Mouse (Mus musculus) heart, embryonic 12.5 days (tissue): ENCODE data around the gene 1700086D15Rik. TPM values are rescaled to one million over a fixed set of nuclear protein-coding genes. Genes with fewer than 3 reads are reported as not detected.

Experiments
- ATAC-seq: fragments of 200-750 bp; cut with Nextera tagmentation; 2 replicates; pipeline ENCODE4 v1.8.0; 2017; ENCODE audit warnings: moderate TSS enrichment, moderate library complexity; ENCODE audit not compliant: insufficient number of reproducible peaks, low FRiP score
- H3K27ac ChIP-seq: fragments of 300-500 bp; sonication (generic); 2 replicates; pipeline ENCODE4 v1.5.1; 2016; ENCODE audit warnings: mild to moderate bottlenecking, moderate library complexity; ENCODE audit not compliant: poor library complexity, severe bottlenecking
- H3K27me3 ChIP-seq: fragments of 300-500 bp; sonication (generic); replicated peaks from 2 replicates; pipeline ENCODE4 v1.6.1; 2016; ENCODE audit warnings: mild to moderate bottlenecking, moderate library complexity
- H3K36me3 ChIP-seq: fragments of 300-500 bp; sonication (generic); 2 replicates; pipeline ENCODE4 v1.6.1; 2016; ENCODE audit warnings: mild to moderate bottlenecking, moderate library complexity
- H3K4me1 ChIP-seq: fragments of 300-500 bp; sonication (generic); replicated peaks from 2 replicates; pipeline ENCODE4 v1.6.1; 2016; ENCODE audit warnings: mild to moderate bottlenecking
- H3K4me2 ChIP-seq: fragments of 300-500 bp; sonication (generic); 2 replicates; pipeline ENCODE4 v1.6.1; 2016; ENCODE audit warnings: mild to moderate bottlenecking, moderate library complexity
- H3K4me3 ChIP-seq: fragments of 300-500 bp; sonication (generic); 2 replicates; pipeline ENCODE4 v1.5.1; 2016; ENCODE audit warnings: mild to moderate bottlenecking
- H3K9ac ChIP-seq: fragments of 300-500 bp; sonication (generic); 2 replicates; pipeline ENCODE4 v1.6.1; 2016; ENCODE audit warnings: mild to moderate bottlenecking, moderate library complexity
- H3K9me3 ChIP-seq: fragments of 300-500 bp; sonication (generic); replicated peaks from 2 replicates; pipeline ENCODE4 v1.6.1; 2016; ENCODE audit warnings: mild to moderate bottlenecking, moderate library complexity
- WGBS: fragments of 180-500 bp; shearing (Covaris S2); methylation state at CpG from one replicate; pipeline ENCODE4 v1.1.7; 2016; 5-methylcytosine and 5-hydroxymethylcytosine counted together
- polyA plus RNA-seq: library from polyadenylated mRNA; unstranded; fragments of >200 nt; fragmentation: Nextera tagmentation; extraction: Ambion mirVana; gene quantifications from 2 replicates; pipeline ENCODE4 v1.2.1, GENCODE M21; 2016

1700086D15Rik gene
- polyA plus RNA-seq, 1 experiment from 2014 or later: 0.15 TPM

- Histone ChIP-seq H3K36me3 (no peaks in the 10 kb centered on the region), H3K4me3 (no peak overlapping the region), H3K27ac (no peak overlapping the region; the same call in 1 of the 2 replicates), H3K4me2 (no peak overlapping the region), H3K9me3 (no peaks in the 10 kb centered on the region), H3K4me1 (peaks cover 45% of the 10 kb centered on the region), H3K27me3 (no peaks in the 10 kb centered on the region), H3K9ac (no peak overlapping the region)
- ATAC-seq: no peak
- 77% methylated on average over 4 of the region's 4 CpGs for WGBS
Measured at GRCm38 (mm10) chr11:65107151-65107550, 52.5 kb downstream of the 1700086D15Rik start.

GRCm38 (mm10) chr11:65104076-65104475 is 55.6 kb downstream of the 1700086D15Rik start:
- Histone ChIP-seq H3K4me1 (peaks cover 36% of the 10 kb centered on the region), H3K9me3 (no peaks in the 10 kb centered on the region), H3K9ac (no peak overlapping the region), H3K36me3 (no peaks in the 10 kb centered on the region), H3K27ac (no peak overlapping the region), H3K4me3 (no peak overlapping the region), H3K27me3 (no peaks in the 10 kb centered on the region), H3K4me2 (no peak overlapping the region)
- ATAC-seq: no peak
- WGBS: 80% methylated on average over 3 of the region's 3 CpGs

Other genes with a start within 250 kb of the 1700086D15Rik start
- gene Elac2, start 180.9 kb downstream of the 1700086D15Rik start, polyA plus RNA-seq: 25.2 and 25.7 TPM in 2 replicates
- 13.3 and 15.5 TPM in 2 replicates for gene Arhgap44, start 3.1 kb upstream of the 1700086D15Rik start, polyA plus RNA-seq
- 72.7 and 74.9 TPM in 2 replicates for gene Myocd, start 110.1 kb upstream of the 1700086D15Rik start, polyA plus RNA-seq